Mouse (Mus musculus): ENCODE results near the gene Mc3r. TPM values are rescaled to one million over a fixed set of nuclear protein-coding genes. Genes with fewer than 3 reads are reported as not detected.

The Mc3r gene
- not detected for polyA plus RNA-seq (2014; fragmentation: Illumina TruSeq; extraction: RNeasy Lipid Tissue Mini Kit (QIAGEN cat#74804); ENCODE audit: low read depth, low replicate concordance)

DNA sequence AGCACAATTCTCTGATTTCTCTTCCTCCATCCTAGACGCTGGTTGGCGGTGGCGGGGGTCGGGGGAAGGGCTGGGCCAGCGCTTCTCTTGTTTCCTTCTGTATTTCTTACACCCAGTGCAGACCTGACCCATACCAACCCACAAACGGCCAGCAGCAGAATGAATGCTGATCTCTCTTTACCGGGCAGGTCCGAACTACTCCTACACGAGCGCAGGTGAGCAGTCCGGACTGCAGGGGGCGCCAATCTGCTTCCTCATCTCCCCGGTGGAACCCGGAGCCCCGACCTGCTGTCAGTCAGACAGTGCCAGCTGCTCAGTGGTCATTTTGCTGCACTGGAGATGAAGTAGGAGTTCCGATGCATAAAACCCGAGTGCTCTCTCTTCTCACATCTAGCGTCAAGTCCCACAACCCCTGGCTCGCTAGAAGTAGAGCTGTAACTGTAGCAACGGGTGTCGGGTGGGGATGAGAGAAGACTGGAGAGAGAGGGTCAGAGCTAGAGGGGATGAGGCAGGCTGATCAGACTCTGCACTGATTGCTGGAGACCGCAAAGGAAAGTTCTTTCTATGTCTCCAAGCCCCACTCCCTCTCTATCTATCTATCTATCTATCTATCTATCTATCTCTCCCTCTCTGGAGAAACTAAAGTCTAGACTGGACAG lies at the start of gene Mc3r:
Mc3r (plus strand) TSS at position 387 of the 659 bp plus-strand sequence.

Other genes with a start within 250 kb of the Mc3r start
- gene Cbln4, start 205.0 kb upstream of the Mc3r start, polyA plus RNA-seq (2014; fragmentation: Illumina TruSeq; extraction: RNeasy Lipid Tissue Mini Kit (QIAGEN cat#74804); ENCODE audit: low read depth, low replicate concordance), result 1.0 TPM
- 29.0 TPM for gene Fam210b, start 97.1 kb downstream of the Mc3r start, polyA plus RNA-seq (2014; fragmentation: Illumina TruSeq; extraction: RNeasy Lipid Tissue Mini Kit (QIAGEN cat#74804); ENCODE audit: low read depth, low replicate concordance)
- 4.5 TPM for gene Aurka, start 122.0 kb downstream of the Mc3r start, polyA plus RNA-seq (2014; fragmentation: Illumina TruSeq; extraction: RNeasy Lipid Tissue Mini Kit (QIAGEN cat#74804); ENCODE audit: low read depth, low replicate concordance)
- 4.5 TPM for gene Cstf1, start 122.2 kb downstream of the Mc3r start, polyA plus RNA-seq (2014; fragmentation: Illumina TruSeq; extraction: RNeasy Lipid Tissue Mini Kit (QIAGEN cat#74804); ENCODE audit: low read depth, low replicate concordance)
- 0.54 TPM for gene Cass4, start 145.3 kb downstream of the Mc3r start, polyA plus RNA-seq (2014; fragmentation: Illumina TruSeq; extraction: RNeasy Lipid Tissue Mini Kit (QIAGEN cat#74804); ENCODE audit: low read depth, low replicate concordance)
- gene Rtf2, start 192.1 kb downstream of the Mc3r start, polyA plus RNA-seq (2014; fragmentation: Illumina TruSeq; extraction: RNeasy Lipid Tissue Mini Kit (QIAGEN cat#74804); ENCODE audit: low read depth, low replicate concordance), result 2.9 TPM
- not detected for gene Gcnt7, start 210.1 kb downstream of the Mc3r start, polyA plus RNA-seq (2014; fragmentation: Illumina TruSeq; extraction: RNeasy Lipid Tissue Mini Kit (QIAGEN cat#74804); ENCODE audit: low read depth, low replicate concordance)
- gene Fam209, start 224.0 kb downstream of the Mc3r start, polyA plus RNA-seq (2014; fragmentation: Illumina TruSeq; extraction: RNeasy Lipid Tissue Mini Kit (QIAGEN cat#74804); ENCODE audit: low read depth, low replicate concordance), result 0.76 TPM